Mouse (Mus musculus): ENCODE data around the gene Zeb2.

- no peak for TF ChIP-seq POLR2A (IDR thresholded peaks at IDR 0.05; ENCODE audit: control insufficient read depth, extremely low read depth, insufficient read depth, low read length, poor library complexity)
- no peak for TF ChIP-seq CTCF (IDR thresholded peaks at IDR 0.05; ENCODE audit: borderline replicate concordance, control insufficient read depth, extremely low read depth, insufficient read depth, low read length, poor library complexity)
Observed at GRCm38 (mm10) chr2:45158351-45158782, 41.2 kb upstream of the Zeb2 start.

Measured in thymus, adult 2 months (tissue).